Mouse (Mus musculus): Measurements from ENCODE around the gene Gpank1. TPM values are rescaled to one million over a fixed set of nuclear protein-coding genes. Genes with fewer than 3 reads are reported as not detected.

Gene Gpank1
- polyA plus RNA-seq, 1 experiment from 2014 or later: 31.2 TPM

DNA sequence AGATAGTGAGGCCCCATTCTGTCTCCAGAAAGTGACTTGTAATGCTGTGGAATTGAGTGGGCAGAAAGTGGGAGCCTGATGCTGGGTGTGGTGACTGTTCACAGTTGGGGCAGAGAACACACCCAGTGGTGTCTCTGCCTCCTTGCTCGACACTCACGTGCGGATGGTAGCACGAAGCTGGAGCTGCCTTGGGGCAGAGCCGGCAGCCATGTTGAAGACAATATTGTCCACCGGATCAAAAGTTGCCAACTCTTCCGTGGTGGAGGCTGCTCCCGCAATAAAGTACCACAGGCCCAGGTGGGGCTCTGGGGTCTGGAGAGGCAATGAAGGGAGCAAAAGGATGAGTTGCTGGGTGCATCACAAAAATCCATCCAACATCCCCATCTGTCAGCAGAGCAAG, 9.8 kb downstream of the Gpank1 start:
- no peak for DNase-seq (ENCODE audit: low spot score)

DNA sequence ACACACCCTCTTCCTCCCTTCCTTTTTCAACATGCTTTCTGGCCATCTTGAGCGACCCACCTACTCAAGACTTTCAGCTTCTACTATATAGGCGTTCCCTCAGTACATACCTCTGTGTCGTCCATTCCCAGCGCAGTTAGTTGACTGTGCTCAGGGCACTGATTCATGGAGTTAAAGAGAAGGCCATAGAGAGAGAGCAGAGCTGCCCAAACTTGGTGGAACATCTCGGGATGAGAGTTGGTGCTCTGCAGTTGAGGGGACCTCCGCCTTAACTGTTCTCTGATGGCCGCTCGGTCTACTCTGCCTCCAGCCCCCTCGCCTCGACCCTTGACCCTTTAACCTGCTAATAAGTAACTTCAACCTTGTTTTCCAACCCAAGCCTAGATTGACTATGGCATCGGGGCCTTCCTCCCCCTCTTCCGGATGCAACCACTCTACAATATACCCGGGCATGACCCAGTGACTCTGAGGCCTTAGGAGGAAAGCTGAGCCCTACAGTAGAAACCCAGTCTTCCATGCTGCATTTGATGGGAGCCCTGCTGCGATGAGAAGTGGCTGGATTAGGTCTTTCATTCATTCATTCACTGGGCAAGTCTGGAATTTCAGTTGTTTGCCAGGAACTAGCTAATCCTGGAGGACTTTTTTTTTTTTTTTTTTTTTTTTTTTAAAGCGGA, 10.4 kb downstream of the Gpank1 start, which contains the start of gene Apom:
TSS of gene Apom (minus strand) at position 551 of the 674 bp plus-strand sequence.
- DNase-seq (ENCODE audit: low spot score): no peak

DNA sequence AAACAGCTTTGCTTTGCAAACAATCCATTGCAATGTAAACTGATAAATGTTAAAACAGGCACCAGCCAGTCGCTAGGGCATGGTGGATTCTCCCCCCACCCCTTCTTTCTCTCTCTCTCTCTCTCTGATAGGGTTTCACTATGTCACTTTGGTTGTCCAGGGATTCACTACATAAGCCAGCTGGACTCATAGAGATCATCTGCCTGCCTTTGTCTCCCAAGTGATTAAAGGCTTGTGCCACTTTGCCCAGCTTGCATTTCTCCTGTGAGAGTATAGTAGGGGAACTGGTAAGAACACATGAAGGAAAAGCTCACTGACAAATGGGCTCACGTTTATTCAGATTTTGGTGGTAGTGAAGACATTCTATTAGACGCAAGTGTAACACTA, 10.9 kb downstream of the Gpank1 start:
- no peak for DNase-seq (ENCODE audit: low spot score)

DNA sequence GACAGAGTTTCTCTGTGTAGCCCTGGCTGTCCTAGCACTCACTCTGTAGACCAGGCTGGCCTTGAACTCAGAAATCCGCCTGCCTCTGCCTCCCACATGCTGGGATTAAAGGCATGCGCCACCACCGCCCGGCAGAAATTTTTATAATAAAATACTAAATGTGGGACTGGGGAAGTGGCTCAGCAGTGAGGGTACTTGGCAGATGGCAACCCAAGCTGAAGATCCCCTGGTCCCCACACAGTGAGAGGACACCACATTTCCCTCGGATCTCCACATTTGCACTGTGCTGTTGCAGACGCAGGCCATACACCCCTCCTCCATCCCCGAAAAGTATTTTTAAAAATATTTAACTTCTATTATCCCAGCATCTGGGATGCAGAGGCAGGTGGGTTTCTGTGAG, 12.3 kb downstream of the Gpank1 start:
- no peak for DNase-seq (ENCODE audit: low spot score)

DNA sequence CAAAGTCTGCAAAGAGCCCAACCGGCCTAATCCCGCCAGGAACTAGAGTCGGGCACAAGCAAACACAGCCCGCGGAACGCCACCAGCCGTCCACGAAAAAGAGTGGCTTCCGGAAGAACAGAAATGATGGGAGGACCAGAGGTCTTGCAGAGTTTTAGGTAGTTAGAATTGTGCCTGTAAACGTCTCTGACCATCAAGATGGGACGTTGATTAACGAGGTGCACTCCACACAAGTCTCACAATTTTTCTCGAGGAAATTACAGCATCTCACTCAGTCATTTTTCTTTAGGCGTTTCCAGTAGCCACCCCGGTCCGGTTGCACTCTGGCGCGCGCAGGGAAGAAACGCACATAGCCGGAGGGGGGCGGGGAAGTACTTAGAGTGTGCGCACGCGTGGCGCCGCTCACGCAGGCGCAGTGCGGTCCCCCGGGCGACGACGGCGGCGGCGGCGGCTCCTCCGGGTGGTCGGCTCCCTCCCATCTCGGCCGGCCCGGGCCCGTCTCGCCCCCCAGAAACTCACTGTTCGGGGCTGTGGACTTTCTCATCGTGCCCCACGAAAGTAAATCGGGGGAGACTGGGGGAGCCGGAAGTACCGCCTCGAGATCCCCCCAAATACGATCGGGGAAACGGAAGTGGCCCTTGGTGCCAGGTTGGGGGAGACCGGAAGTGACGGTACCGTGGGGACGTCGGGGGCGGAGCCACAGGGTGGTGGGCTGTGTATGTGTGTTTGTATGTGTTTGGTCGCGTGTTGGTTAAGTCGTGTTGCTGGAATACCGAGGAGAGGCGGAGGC, 13.7 kb downstream of the Gpank1 start, which contains the start of gene Bag6:
TSS of gene Bag6 (plus strand) at position 378 of the 790 bp plus-strand sequence.
- DNase-seq (ENCODE audit: low spot score): peak; percentile 96

DNA sequence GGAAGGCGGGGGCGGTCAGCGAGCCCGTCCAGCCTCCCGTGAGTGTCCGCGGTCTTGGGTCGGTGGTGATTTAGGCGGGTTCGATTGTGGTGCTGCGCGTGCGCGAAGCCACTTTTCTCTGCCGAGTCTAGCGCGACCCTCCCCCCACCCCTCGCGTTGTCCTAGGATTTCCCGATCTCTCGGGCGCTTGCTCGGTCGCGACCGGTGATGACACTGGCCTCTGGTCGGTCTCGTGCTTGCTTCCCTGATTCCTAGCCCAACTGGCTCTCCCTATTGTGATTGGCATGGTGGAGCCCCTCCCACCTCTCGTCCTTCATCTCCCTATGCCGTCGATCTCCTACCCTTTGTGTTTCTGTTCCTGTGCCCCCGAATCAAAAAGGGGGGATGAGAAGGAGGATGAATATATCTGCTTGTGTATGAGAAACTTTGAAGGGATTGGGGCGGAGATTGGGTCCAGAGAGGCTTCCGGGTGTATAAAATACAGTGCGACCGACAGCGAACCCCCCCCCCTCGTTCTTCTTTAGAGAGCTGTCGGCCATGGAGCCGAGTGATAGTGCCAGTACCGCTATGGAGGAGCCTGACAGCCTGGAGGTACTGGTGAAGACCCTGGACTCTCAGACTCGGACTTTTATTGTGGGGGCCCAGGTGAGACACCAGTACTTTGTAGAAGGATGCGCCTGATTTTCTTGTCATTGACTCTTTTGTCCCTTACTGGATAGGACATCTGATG, 14.5 kb downstream of the Gpank1 start:
- DNase-seq (ENCODE audit: low spot score): peak; percentile 38

DNA sequence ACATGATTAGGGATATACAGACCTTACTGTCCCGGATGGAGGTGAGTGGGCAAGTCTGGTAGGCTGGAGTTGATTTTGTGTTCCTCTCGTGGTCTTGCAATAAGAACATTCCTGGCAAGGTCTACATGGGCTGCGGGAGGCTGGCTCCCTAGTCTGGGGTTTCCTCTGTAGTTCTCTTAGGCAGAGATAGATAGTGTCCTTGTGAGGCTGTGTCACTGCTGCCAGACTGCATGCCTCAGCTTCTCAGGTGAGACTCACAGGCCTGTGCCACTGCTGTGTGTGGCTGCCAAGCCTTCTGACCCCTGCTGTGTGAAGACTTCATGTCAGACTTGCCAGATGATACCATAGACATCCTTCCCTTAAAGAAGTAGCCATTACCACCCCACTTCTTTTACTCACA, 18.0 kb downstream of the Gpank1 start:
- DNase-seq (ENCODE audit: low spot score): no peak

DNA sequence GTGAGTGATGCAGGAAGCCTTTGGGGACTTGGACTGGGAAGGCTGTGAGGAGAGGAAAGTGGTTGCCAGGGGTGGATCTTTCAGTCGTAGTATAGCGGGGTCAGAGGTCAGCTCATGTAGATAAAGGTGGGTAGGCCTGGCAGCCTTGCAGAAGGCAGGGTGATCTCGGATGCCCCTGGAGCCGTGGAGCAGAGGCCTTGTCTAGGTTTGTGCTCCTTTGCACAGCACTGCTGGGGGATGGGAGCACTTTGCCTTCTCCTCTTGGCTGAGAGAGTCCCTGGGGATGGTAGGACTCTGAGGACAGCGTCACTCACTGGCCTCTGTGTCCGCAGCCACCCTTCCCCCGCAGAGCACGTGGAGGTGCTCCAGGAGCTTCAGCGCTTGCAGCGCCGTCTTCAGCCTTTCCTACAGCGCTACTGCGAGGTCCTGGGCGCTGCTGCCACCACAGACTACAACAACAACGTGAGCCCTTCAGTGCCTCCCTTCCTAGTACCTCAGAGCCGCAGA, 19.3 kb downstream of the Gpank1 start:
- DNase-seq (ENCODE audit: low spot score): no peak

DNA sequence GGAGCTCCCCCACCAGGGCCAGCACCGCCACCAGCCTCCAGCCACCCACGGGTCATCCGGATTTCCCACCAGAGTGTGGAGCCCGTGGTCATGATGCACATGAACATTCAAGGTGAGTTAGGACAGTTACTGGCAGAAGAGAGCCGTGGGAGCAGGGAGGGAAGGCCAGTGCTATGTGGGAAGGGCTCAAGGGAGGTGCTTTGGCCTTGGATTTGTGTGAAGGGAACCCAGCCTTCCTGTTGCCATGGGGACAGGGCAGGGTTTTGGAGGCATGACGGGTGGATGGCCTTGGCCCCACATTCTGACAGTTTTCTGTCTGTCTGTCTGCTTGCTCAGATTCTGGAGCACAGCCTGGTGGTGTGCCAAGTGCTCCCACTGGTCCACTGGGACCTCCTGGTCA, 20.7 kb downstream of the Gpank1 start:
- no peak for DNase-seq (ENCODE audit: low spot score)

DNA sequence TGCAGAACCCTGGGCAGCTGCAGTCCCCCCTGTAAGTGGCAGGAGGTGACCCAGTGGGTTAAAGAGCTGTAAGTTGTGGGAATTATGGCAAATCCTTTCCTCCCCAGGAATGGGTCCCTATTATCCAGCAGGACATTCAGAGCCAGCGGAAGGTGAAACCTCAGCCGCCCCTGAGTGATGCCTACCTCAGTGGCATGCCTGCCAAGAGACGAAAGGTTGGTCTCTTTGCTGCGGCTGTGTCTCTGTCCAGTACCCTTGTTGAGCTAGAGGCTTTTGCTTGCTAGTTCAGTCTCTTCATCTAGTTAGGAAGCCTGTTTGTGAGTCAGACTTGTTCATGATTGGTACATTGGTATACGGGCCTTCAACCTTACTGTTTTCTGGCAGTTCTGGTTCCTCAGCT, 24.9 kb downstream of the Gpank1 start:
- DNase-seq (ENCODE audit: low spot score): no peak

DNA sequence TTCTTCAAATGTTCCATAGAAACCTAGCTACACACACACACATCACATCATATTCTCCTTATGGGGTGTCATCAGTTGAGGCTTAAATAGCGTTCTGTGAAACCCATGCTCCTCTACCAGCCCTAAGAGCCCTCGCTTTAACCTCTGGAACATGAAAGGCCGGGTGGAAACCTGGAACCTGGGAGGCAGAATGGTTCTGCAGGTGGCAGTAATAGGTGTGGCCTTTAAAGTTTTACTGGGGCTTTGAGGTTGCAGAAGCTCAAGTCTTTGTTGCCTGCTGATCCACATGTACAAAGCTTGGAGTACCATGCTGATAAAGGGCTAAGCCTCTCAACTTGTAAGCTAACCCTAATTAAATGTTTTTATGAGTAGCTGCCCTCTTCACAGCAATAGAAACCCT, 26.1 kb downstream of the Gpank1 start:
- no peak for DNase-seq (ENCODE audit: low spot score)

DNA sequence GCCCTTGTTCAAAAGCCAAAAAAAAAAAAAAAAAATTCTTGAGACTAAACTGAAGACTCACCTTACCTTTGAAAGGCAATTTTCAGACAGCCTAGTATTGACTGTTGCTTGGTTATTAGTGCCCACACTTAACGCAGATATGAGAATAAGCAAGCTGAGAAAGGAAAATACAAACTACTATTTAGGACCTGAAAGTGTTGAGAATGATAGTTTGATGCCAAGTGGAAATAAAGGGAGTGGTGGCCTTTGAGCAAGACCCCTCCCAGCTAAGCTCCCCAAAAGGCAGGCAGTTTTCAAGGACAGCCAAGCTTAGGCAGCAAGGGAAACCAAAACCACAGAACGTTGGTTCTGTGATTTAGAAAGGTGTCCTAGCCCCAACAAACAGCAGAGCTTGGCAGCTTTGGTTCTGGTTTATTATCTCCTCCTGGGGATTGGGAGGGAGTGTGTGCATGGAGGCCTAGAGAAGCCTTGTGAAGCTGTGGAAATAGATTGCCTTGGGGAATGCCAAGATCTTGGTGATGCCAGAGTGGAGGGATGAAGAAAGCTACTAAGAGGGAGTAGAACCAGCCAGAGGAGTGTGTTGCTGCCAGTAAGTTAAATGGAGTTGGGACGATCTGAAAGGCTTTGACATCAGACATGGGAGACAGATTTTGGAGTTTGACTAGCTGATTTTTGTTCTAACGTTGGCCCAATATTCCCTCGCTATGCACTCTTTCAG, 26.8 kb downstream of the Gpank1 start:
- DNase-seq (ENCODE audit: low spot score): no peak

DNA sequence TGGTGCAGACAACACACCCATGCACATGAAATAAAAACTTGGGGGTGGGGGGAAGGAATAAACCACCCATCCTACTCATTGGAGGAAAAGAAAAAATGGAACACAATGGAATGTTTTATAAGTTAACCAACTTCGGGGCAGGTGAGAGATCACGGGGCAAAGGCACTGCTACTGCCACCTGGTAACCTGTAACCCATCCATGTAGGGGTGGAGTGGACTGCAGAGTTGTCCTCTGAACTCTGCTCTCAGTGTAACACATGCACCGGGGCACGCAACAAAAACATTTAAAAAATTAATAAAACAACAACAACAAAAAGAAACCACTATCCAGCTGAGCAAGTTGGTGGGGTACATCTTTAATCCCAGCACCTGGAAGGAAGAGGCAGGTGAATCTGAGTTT, 30.9 kb downstream of the Gpank1 start:
- DNase-seq (ENCODE audit: low spot score): no peak

DNA sequence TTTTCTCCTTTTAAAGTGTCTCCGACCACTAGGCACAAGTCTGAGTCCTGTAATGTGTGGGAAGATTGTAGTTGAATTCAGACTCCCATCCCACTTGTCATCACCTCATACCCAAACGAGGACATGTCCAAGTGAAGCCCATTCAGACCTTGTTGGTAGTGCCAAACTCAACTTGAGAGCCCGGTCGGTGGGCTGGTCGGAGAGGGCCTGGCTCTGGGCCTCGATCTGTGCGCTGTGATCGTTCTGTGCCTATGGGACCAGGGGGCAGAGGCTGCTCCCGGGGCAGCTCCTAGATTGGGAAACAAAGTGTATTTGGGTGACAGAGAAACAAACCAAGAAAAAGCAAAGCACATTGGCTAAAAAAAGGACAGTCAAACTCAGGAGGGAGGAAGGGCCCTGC, 31.8 kb downstream of the Gpank1 start:
- no peak for DNase-seq (ENCODE audit: low spot score)

DNA sequence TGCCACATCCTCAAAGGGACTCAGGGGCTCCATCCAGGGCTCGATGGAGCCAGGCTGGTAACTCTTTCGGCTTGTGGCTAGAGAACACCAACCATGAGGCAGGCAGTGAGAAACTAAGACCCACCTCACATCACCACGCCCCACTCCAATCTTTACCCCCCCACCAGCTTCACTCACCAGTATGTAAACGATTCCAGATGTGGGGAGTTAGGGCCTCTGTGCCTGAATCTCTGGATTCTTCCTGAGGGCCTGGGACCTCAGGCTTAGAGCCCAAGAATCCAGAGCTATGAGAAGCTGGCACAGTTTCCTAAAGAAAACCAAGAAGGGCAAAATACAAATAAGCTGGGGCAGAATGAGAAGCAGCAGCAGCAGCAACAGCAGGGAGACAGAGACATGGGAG, 32.7 kb downstream of the Gpank1 start:
- no peak for DNase-seq (ENCODE audit: low spot score)

DNA sequence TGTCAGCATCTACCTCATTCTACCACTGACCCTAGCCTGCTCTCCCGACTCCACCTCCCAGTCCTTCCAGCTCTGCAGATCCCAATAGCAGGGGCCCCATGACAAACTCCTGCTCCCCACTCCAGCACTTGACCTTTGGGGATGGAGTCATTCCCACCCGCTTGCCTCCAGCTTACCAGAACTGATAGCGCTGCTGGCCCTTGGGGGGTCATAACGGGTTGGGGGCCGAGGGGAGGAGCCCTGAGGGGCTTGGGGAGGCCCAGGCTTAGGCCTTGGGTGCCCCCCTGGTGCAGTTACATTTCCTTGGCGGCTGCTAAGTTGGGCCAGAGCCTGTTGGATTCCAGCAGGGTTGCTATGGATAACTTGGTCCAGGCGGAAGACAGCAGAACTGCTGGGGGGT, 33.4 kb downstream of the Gpank1 start:
- DNase-seq (ENCODE audit: low spot score): no peak

DNA sequence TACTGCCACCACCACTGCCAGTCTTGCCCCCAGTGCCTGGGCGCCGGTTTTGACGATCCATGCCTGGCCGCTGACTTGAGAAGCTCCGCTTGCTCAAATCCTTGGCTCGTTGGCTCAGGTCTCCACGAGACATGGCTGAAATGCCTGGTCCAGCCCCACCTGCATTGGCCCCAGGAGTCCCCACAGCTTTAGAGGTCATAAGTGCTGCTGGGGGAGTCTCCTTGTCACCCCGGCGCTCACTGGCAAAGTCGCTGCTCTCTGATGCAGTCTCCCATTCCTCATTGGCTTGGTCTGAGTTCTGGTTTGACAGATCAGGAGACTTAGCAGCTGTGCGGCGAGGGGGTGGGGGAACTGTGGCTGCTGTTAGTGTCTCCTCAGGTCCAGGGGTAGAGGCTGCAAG, 34.2 kb downstream of the Gpank1 start:
- no peak for DNase-seq (ENCODE audit: low spot score)

DNA sequence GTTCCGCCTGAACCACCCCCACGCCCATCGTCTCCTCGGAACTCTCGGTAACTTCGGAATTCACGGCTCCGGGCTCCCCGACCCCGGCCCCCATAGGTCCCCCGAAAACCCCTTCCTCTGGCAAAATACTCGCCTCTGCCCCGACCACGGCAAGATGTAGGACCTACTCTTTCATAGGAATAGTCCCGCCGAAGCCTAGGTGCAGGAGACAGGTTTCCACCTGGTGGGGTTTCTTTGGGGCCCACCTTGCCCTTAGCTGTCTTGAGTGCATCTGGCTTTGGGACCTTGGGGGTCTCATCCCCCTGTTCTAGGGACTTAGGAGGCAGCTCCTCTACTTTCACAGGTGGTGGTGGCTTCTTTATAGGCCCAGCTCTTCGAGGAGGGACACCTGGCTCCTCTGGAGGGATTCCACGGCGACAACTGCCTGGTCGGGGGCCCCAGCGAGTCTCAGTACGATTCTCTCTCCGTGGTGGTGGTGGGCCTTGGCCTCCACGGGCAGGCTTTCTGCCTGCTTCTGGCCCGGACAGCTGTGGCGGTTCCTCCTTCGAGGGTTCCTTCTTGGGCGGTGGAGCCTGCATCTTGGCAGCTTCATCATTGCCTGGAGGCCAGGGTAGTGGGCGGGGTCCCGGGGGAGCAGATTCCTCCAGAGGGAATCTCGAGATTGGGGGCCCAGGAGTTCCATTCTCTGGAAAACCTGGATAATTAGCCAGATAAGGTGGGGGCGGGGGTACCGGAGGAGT, 35.4 kb downstream of the Gpank1 start:
- no peak for DNase-seq (ENCODE audit: low spot score)

DNA sequence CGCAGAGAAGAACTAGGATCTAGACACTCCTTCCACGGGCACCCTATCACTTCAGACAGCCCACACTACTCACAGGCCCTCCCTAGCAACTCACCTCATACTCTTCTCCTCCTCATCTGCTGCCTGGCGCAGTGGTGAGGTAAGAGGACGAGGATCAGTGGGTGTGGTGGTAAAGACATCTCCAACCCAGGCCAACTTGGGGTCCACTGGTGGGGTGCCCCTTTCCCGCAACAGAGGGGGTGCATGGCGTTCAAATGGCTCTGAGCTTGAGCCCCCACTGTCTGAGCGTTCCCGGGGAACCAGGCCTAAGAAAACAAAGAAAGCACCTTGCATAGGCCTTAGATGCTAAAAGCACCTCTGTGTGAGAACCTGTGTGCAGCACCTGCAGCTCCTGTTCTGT, 36.0 kb downstream of the Gpank1 start:
- no peak for DNase-seq (ENCODE audit: low spot score)

DNA sequence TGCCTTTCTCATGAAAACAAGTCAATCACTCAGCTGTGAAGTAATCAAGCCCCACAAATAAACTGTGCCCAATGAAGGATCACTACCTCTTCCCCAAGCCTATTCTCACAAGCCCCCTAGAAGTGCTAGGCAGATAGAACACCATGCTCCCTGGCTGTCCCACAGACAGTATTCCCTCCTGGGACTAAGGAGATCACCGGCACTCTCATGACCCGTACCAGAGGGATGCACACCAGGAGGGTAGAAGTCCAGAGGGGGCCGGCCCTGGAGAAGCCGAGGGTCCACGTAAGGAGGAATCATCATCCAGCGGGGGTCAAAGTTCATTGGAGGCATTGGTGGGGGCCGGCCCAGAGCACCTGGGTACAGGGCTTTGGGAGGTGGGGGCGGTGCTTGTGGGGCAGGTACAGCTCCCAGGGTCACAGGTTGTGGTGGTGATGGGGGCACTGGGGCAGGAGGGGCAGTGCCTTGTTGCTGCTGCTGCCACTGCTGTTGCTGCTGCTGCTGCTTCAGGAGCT, 36.5 kb downstream of the Gpank1 start:
- no peak for DNase-seq (ENCODE audit: low spot score)
